Mouse (Mus musculus) heart, postnatal 10 days (tissue): ENCODE results near the gene Tectb. TPM values are rescaled to one million over a fixed set of nuclear protein-coding genes. Genes with fewer than 3 reads are reported as not detected.

ENCODE experiments used
- DNase-seq, 2 experiments: peaks; one replicate each; pipeline ENCODE4 v3.0.0; 2021
- intact Hi-C: fragments of 180-260 bp; cut with DNase I; formaldehyde crosslinking; loops from one replicate; pipeline ENCODE4 v1.15.1; 2025
- microRNA-seq, 2 experiments: library from miRNA; unstranded; fragments of <30 nt; microRNA quantifications; one replicate each; pipeline ENCODE4 v1.2.0; 2022
- total RNA-seq, 2 experiments: library from RNA; stranded (reverse); gene quantifications; 2 replicates each; pipeline ENCODE4 v1.2.3; 2021

Tectb gene
- total RNA-seq, 2 experiments from 2014 or later: 0.31 TPM; not detected in 1

GRCm38 (mm10) chr19:55241186-55241645 lies 60.7 kb downstream of the Tectb start, which contains the start of gene Gucy2g:
Gene Gucy2g (minus strand): TSS chr19:55241236.
- DNase-seq: no peak
- intact Hi-C loops: no loop called here

DNA sequence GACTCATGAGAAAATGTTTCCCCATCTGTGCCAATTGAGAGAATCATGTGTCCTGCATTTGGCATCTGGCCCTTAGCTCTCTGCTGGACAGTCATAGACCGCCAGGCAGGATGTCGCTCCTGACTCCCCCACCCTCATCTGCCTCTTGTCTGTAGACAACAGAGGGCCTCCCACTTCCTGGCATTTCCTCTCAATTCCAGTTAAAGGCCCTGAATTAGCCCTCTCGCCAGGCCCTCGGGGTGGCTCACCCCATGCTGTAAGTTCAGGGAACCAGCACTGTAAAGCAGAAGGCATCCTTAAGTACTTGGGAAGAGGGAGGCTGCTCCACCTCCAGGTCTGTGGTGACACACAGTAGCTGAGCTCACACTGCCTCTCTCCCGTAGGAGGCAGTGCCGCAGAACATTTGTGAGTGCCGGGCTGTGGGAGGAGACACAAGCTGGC lies 64.3 kb downstream of the Tectb start:
- intact Hi-C loops: no loop called here
- DNase-seq: peak; percentile 85 to 89

Small RNAs within 50 kb of the gene (microRNA-seq; reads per million reads assigned to microRNA genes)
- gene Mir6715: 0 to 0.70 reads per million in 2 experiments

Other genes starting within 250 kb of the Tectb start
- gene Gpam, start 53.5 kb upstream of the Tectb start, total RNA-seq: 100 to 1,000 TPM; 128 to 164 TPM
- gene Gucy2g, start 60.5 kb downstream of the Tectb start, total RNA-seq: under 1 TPM in 1 of 2 experiments, not detected in 1; 0.07 TPM
- 10 to 100 TPM; 17.0 to 18.9 TPM for gene Acsl5, start 71.2 kb downstream of the Tectb start, total RNA-seq
- 10 to 100 TPM; 23.9 to 24.6 TPM for gene Zdhhc6, start 135.3 kb downstream of the Tectb start, total RNA-seq
- gene Vti1a, start 135.6 kb downstream of the Tectb start, total RNA-seq: 10 to 100 TPM; 20.3 to 21.5 TPM